Mouse (Mus musculus) left cerebral cortex, adult 2 months (tissue): ENCODE data around the gene Nr6a1. TPM values are rescaled to one million over a fixed set of nuclear protein-coding genes. Genes with fewer than 3 reads are reported as not detected.

Experiments used
- DNase-seq, 2 experiments: peaks; one replicate each; pipeline ENCODE4 v3.0.0; 2021 to 2022; ENCODE audit warnings: low spot score in 2 of 2, mixed read lengths in 1 of 2; ENCODE audit errors: extremely low spot score in 1 of 2
- H3K27ac ChIP-seq: fragments of 200-600 bp; 2 replicates; pipeline ENCODE4 v1.8.1; 2022
- H3K4me3 ChIP-seq: fragments of 200-600 bp; 2 replicates; pipeline ENCODE4 v1.8.1; 2022
- CTCF ChIP-seq: fragments of 200-600 bp; IDR thresholded peaks from 2 replicates; pipeline ENCODE4 v1.8.1; 2022; ENCODE audit warnings: antibody characterized with exemption, mild to moderate bottlenecking, moderate library complexity
- intact Hi-C: fragments of 180-260 bp; cut with DNase I; formaldehyde crosslinking; loops from one replicate; pipeline ENCODE4 v1.15.1; 2025
- total RNA-seq, 2 experiments: library from RNA; stranded (reverse); gene quantifications; 2 replicates each; pipeline ENCODE4 v1.2.3; 2021

Nr6a1 gene
- total RNA-seq, 2 experiments from 2014 or later = 9.3 to 10.4 TPM

DNA sequence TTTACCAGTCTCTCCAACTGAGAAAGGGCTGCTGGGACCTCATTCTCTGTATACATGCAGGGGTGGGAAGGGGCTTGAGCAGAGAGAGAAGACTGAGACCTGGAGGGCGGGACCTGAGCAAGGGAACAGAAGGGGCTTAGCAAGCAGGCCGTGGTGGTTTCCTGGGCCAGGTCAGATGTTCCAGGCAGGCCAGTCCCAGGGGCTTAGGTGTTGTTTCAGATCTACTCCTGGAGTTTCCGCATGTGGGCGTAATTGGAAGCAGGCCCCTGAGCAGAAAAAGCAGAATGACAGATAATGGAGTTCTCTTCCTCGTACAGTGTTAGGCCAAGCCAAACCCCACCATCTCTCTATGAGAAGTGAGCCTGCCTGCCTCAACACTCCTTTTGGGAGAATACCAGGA is 7.4 kb upstream of the Nr6a1 start:
- Histone ChIP-seq H3K4me3 (no peak overlapping the region), H3K27ac (no peak overlapping the region)
- DNase-seq = no peak
- no peak for TF ChIP-seq CTCF
- intact Hi-C loops = no loop called here

DNA sequence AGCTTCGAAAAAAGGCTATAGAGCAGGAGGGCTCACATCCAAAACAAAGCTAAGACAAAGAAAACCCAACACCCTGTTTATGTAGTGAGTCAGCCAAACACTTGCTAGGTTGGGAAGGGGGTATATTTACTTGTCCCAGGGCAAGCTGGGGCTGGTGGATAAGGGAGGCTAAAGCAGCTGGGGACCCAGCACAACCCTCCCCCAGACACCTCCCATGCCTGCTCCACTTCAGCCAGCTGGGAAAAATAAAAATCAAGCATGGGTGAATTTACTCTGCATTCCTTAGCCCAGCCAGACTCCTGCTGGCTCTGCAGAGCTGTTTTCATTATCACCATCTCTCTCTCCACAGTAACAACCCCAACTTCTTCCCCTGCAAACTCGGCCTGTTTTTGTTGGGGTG is 6.4 kb upstream of the Nr6a1 start:
- H3K27ac ChIP-seq = no peak overlapping the region
- DNase-seq = no peak
- no peak for TF ChIP-seq CTCF
- H3K4me3 ChIP-seq = no peak overlapping the region
- intact Hi-C loops = no loop called here

DNA sequence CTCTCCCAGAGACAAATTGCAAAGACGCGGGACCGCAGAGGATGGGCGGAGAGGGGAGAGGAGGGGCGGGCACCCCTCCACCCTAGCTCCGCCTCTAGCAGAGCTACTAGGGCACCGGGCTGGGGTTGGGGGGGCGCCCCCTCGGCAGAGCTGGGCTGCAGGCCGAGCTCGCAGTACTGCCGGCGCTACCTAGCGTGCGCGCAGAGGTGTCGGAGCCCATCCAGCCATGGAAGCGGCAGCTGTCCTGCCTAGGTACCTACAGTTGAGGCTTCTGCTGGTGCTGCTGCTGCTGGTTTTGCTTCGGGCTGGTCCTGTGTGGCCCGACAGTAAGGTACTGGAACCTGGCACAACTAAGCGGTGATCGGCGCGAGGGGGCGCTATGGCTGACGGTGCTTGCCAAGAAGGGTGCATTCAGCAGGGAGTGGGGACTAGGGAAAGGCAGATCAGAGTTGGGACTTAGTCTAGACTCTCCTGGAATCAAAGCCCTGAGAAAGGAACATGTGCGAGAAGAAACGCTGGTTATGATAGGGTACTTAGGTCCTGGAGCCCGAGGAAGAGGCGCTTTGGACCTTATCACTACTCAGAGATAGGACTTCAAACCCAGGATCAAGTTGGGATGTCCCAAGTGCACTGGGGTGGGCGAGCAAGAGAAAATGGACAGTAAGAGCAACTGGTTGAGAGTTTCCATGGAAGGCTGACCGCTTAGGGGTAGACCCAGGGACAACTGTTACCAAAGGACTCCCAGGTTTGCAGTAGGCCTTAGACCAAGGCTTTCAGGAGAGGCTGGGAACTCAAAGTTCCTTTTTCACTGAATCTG is 4.6 kb upstream of the Nr6a1 start, which contains the start of gene Olfml2a:
Gene Olfml2a (plus strand): TSS at position 128 of the 817 bp plus-strand sequence.
- H3K27ac ChIP-seq = no peak within 1 kb of the TSS
- intact Hi-C loops = no loop called here
- peak within 1 kb of the TSS; percentile 50 for H3K4me3 ChIP-seq
- peak; percentile 61 for TF ChIP-seq CTCF
- peak; percentile 63 to 64 for DNase-seq

DNA sequence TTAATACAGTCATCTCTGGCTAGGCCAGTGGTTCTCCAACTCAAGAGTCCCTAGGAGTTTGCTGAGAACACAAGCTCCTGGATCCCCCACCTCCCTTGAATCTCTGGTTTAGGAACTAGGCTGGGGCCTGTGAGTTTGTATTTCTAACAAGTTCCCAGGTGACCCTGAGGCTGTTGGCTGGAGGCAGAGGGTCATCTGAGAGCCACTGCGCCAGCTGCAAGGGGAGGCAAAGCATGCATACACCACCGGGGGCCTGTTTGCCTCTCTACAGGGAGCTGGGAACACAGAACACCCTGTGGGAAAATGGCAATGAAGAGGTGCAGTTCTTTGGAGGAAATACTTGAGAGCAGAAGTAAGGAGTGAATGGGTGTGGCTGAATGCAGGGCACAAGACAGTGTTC is 2.8 kb upstream of the Nr6a1 start:
- TF ChIP-seq CTCF = no peak
- H3K27ac ChIP-seq = no peak overlapping the region
- intact Hi-C loops = no loop called here
- no peak for DNase-seq
- no peak overlapping the region for H3K4me3 ChIP-seq

DNA sequence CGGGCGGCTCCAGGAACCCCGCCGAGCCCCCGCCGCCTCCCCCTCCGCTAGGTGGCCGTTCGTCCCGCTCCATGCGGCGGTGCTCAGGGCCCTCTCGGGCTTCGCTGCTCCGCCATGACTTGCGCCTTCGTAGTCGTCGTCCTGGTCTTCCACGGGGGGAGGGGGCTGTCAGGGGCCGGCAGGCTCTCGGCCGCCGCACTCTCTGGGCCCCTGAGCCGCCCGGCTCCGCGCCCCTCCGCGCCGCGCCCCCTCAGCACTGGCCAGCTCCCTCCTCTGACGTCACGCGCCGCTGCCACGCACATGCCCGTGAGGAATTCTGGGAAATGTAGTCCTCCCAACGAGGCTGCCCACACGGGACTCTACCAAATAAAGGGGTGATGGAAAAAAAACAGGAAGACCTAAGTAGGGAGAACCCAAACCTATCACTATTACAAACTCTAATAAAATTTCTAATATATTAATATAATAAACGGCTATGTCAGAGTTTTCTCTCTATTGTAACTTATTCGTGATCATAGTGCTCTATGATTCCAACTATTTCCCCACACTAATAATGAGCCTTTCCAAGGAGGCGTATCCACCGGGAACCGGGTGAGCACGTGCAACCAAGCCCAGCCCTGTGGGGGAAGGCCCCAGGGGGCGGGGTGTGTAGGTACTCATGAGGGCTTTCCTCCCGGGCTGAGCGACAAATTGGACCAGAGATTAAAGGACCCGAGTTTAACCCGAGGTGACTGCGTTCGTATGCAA is 1.2 kb downstream of the Nr6a1 start:
- intact Hi-C loops = no loop called here
- H3K27ac ChIP-seq = peak overlapping the region; percentile 87
- DNase-seq = peak; percentile 90 to 93
- peak; percentile 19 for TF ChIP-seq CTCF
- peak overlapping the region; percentile 88 for H3K4me3 ChIP-seq

DNA sequence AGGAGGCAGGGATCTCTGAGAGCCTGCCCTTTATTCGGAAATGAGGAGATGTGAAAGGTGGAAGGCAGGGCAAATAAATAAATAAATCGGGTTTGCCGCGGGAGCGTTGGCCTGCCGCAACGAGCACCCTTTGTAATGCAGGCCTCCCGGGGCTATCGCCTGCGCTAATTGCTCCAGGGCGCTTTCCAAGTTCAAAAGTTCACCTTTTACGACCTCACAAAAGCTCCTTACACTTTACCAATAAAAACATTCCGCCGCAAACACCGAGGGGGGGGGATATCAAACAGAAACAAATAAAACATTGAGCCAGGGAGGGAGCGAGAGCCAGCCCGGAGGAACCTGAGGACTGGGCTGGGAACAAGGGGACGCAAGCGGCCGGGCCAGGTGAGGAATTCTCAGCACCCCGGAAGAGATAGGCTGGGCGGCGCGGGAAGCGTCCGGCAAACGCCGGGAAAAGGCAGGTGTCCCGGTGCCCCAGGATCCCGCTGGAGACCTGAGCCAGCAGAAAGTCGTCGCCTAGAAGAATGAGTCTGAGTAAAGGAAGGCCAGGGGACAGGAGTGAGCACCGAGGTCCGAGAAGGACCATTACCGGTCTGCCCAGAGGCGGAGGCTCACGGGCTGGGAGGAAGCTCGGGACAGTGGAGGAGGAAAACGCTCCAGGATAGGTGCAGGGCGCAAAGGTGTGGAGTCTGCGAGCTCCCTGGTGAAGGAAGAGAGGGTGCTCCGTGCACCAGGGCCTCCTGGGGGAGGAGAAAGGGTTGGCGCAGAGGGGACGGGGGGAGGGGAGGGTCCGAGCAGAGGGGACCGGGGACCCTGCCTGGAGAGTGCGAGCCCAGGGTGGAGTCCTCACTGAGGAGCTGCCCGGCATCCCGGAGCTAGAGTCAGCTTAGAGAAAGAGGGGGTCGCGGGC is 2.1 kb downstream of the Nr6a1 start:
- intact Hi-C loops = no loop called here
- DNase-seq = no peak
- peak overlapping the region; percentile 57 for H3K27ac ChIP-seq
- peak overlapping the region; percentile 88 for H3K4me3 ChIP-seq
- no peak for TF ChIP-seq CTCF

- no peak overlapping the region for H3K27ac ChIP-seq
- intact Hi-C loops = no loop called here
- no peak for DNase-seq
- TF ChIP-seq CTCF = no peak
- peak overlapping the region; percentile 88; the same call in 1 of the 2 replicates for H3K4me3 ChIP-seq
Observed at GRCm38 (mm10) chr2:38924571-38924970, 2.9 kb downstream of the Nr6a1 start.

GRCm38 (mm10) chr2:38923911-38924310 is 3.6 kb downstream of the Nr6a1 start:
- Histone ChIP-seq H3K27ac (no peak overlapping the region), H3K4me3 (no peak overlapping the region)
- no peak for DNase-seq
- intact Hi-C loops = no loop called here
- TF ChIP-seq CTCF = no peak

DNA sequence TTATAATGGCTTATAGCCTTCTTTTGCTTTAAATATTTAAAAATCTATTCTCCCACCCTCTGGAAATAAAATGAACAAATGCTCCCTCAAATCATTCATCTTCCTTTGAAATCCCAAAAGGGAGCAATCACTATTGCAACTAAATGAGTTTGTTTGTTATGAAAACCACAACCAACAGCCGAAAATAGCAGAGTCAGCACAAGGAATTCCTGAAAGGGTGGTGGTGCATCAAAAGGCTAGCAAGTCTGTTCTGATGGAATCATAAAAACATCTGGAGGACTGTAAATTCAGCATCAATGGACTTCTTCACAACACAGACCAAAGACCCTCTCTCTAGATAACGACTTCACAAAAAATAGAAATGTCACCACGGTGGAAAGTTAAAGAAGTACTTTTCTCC is 4.0 kb downstream of the Nr6a1 start:
- intact Hi-C loops = no loop called here
- Histone ChIP-seq H3K4me3 (no peak overlapping the region), H3K27ac (no peak overlapping the region)
- no peak for TF ChIP-seq CTCF
- no peak for DNase-seq

DNA sequence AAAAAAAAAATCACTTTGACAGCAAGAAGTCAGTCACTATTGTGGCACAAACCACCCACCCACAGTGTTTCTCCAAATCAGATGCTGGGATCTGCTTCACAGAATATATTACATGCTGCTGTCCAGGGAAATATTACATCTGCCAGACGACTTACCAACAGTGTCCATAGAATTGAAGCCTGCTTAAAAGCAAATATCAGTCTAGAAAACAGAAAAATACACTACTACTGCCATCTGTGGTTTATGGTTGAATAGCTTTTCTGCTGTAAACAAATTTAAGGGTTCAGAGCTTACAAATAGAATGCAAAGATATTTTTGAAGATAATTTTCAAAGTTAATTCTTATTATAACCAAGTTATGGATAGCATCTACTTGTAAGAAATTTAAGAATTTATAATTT is 6.1 kb downstream of the Nr6a1 start:
- intact Hi-C loops = no loop called here
- TF ChIP-seq CTCF = no peak
- Histone ChIP-seq H3K27ac (no peak overlapping the region), H3K4me3 (no peak overlapping the region)
- no peak for DNase-seq

- no peak overlapping the region for H3K4me3 ChIP-seq
- no peak overlapping the region for H3K27ac ChIP-seq
- DNase-seq = no peak
- TF ChIP-seq CTCF = no peak
- intact Hi-C loops = no loop called here
Observed at GRCm38 (mm10) chr2:38916947-38917691, 10.4 kb downstream of the Nr6a1 start.
